Comparison of ENCODE assay signal across 8 mouse cellular contexts in genomic region chr4:141767353-141768036, GRCm38 (mm10). TPM values are rescaled to one million over a fixed set of nuclear protein-coding genes. Genes with fewer than 3 reads are reported as not detected.
A peak's percentile ranks its signal among the peaks of the same experiment; 100 is the strongest.
DNase-seq lines count a peak whose midpoint lies in the region; ATAC-seq lines count a peak whose summit lies in the region.

No protein-coding gene starts in this region.

- intact Hi-C loops in left cerebral cortex, postnatal 4 days (cut with DNase I), result no loop called here
- intact Hi-C loops in left cerebral cortex, postnatal 14 days (cut with DNase I), result loop anchor here (5.0 kb wide), 1 partner anchor 45 kb away; the partner anchor contains the start of gene Ddi2

- H3K4me3 ChIP-seq in heart, embryonic 10.5 days, result peak overlapping the region; percentile 16; the same call in 1 of the 2 replicates
- no peak overlapping the region for H3K4me3 ChIP-seq in limb, embryonic 13.5 days
- no peak overlapping the region for H3K4me3 ChIP-seq in neural tube, embryonic 14.5 days (ENCODE audit: low read depth, low read length)

- H3K27me3 ChIP-seq in heart, embryonic 10.5 days (ENCODE audit: insufficient read depth, poor library complexity, severe bottlenecking), result no peaks in the 10 kb centered on the region
- H3K27me3 ChIP-seq in limb, embryonic 13.5 days, result no peaks in the 10 kb centered on the region
- no peaks in the 10 kb centered on the region for H3K27me3 ChIP-seq in neural tube, embryonic 14.5 days (ENCODE audit: control insufficient read depth, insufficient read depth, low read length)

- H3K36me3 ChIP-seq in heart, embryonic 10.5 days, result peaks cover 92% of the 10 kb centered on the region
- peaks cover 96% of the 10 kb centered on the region for H3K36me3 ChIP-seq in limb, embryonic 13.5 days
- peaks cover 45% of the 10 kb centered on the region for H3K36me3 ChIP-seq in neural tube, embryonic 14.5 days (ENCODE audit: control insufficient read depth, insufficient read depth, low read length)

- H3K4me2 ChIP-seq in limb, embryonic 13.5 days (replicated peaks), result peak overlapping the region; percentile 41
- no peak overlapping the region for H3K4me2 ChIP-seq in neural tube, embryonic 14.5 days (ENCODE audit: low read depth, low read length)

- peak; percentile 77 for DNase-seq in left cerebral cortex, postnatal 4 days
- DNase-seq in left cerebral cortex, postnatal 14 days (ENCODE audit: low spot score in 2 of 2), result no peak
- DNase-seq in c-Kit-positive CD71-positive TER-119-positive erythroid progenitor cells, embryonic 14.5 days (ENCODE audit: low spot score), result peak; percentile 70
- DNase-seq in heart, embryonic 10.5 days (ENCODE audit: low spot score), result peak; percentile 90
- DNase-seq in adrenal gland, adult (ENCODE audit: inconsistent age in 2 of 2, low spot score in 1 of 2), result no peak
- DNase-seq in thymus, postnatal 10 days (ENCODE audit: low spot score in 2 of 2), result no peak

- H3K4me1 ChIP-seq in heart, embryonic 10.5 days, result peaks cover 24% of the 10 kb centered on the region
- H3K4me1 ChIP-seq in limb, embryonic 13.5 days, result peaks cover 22% of the 10 kb centered on the region
- H3K4me1 ChIP-seq in neural tube, embryonic 14.5 days (ENCODE audit: control insufficient read depth, insufficient read depth, low read length), result peaks cover 6% of the 10 kb centered on the region; the same call in 1 of the 2 replicates

- peak overlapping the region; percentile 72; the same call in 1 of the 2 replicates for H3K27ac ChIP-seq in heart, embryonic 10.5 days
- peak overlapping the region; percentile 90 for H3K27ac ChIP-seq in limb, embryonic 13.5 days
- H3K27ac ChIP-seq in neural tube, embryonic 14.5 days (ENCODE audit: low read depth, low read length), result peak overlapping the region; percentile 64

- no peak overlapping the region; the same call in 1 of the 2 replicates for H3K9ac ChIP-seq in limb, embryonic 13.5 days
- H3K9ac ChIP-seq in neural tube, embryonic 14.5 days (replicated peaks; ENCODE audit: low read depth, low read length), result no peak overlapping the region

- ATAC-seq in limb, embryonic 13.5 days (ENCODE audit: low FRiP score, low read depth), result no peak; the same call in 1 of the 2 replicates
- ATAC-seq in neural tube, embryonic 14.5 days (ENCODE audit: low read depth), result peak; percentile 39; the same call in 1 of the 2 replicates

- 41% methylated on average over 19 of the region's 19 CpGs for WGBS in heart, embryonic 10.5 days
- 77% methylated on average over 19 of the region's 19 CpGs for WGBS in limb, embryonic 13.5 days
- WGBS in neural tube, embryonic 14.5 days, result 70% methylated on average over 19 of the region's 19 CpGs

- H3K9me3 ChIP-seq in heart, embryonic 10.5 days, result no peaks in the 10 kb centered on the region
- no peaks in the 10 kb centered on the region for H3K9me3 ChIP-seq in limb, embryonic 13.5 days
- no peaks in the 10 kb centered on the region for H3K9me3 ChIP-seq in neural tube, embryonic 14.5 days (ENCODE audit: control insufficient read depth, low read length)

RNA-seq across cellular contexts. Expression of gene Agmat, which starts 21.0 kb away (rescaled TPM):
- not detected for total RNA-seq in left cerebral cortex, postnatal 4 days (2021)
- total RNA-seq in left cerebral cortex, postnatal 14 days (2021), result under 1 TPM in 1 of 2 experiments, not detected in 1; 0.40 TPM
- polyA plus RNA-seq in heart, embryonic 10.5 days (2016; fragmentation: Nextera tagmentation; extraction: Ambion mirVana), result 1.2 and 3.5 TPM in 2 replicates
- 0.13 TPM in 1 of 2 replicates, not detected in the other for polyA plus RNA-seq in limb, embryonic 13.5 days (2015; fragmentation: Nextera tagmentation; extraction: Ambion mirVana)
- polyA plus RNA-seq in neural tube, embryonic 14.5 days (2014; fragmentation: Nextera tagmentation; extraction: Ambion mirVana), result not detected in 2 replicates

RNA-seq across cellular contexts. Expression of gene Dnajc16, which starts 23.2 kb away (rescaled TPM):
- total RNA-seq in left cerebral cortex, postnatal 4 days (2021), result 10 to 100 TPM; 22.4 to 27.9 TPM
- total RNA-seq in left cerebral cortex, postnatal 14 days (2021), result 10 to 100 TPM; 30.5 to 30.7 TPM
- 5.0 and 5.4 TPM in 2 replicates for polyA plus RNA-seq in heart, embryonic 10.5 days (2016; fragmentation: Nextera tagmentation; extraction: Ambion mirVana)
- polyA plus RNA-seq in limb, embryonic 13.5 days (2015; fragmentation: Nextera tagmentation; extraction: Ambion mirVana), result 3.4 and 3.6 TPM in 2 replicates
- polyA plus RNA-seq in neural tube, embryonic 14.5 days (2014; fragmentation: Nextera tagmentation; extraction: Ambion mirVana), result 5.8 and 6.4 TPM in 2 replicates

RNA-seq across cellular contexts. Expression of gene Casp9, which starts 25.9 kb away (rescaled TPM):
- total RNA-seq in left cerebral cortex, postnatal 4 days (2021), result 10 to 100 TPM; 26.9 to 29.7 TPM
- 10 to 100 TPM; 19.4 to 21.8 TPM for total RNA-seq in left cerebral cortex, postnatal 14 days (2021)
- 21.4 and 22.5 TPM in 2 replicates for polyA plus RNA-seq in heart, embryonic 10.5 days (2016; fragmentation: Nextera tagmentation; extraction: Ambion mirVana)
- 17.1 and 17.2 TPM in 2 replicates for polyA plus RNA-seq in limb, embryonic 13.5 days (2015; fragmentation: Nextera tagmentation; extraction: Ambion mirVana)
- polyA plus RNA-seq in neural tube, embryonic 14.5 days (2014; fragmentation: Nextera tagmentation; extraction: Ambion mirVana), result 17.3 and 18.2 TPM in 2 replicates

RNA-seq across cellular contexts. Expression of gene Ddi2, which starts 44.3 kb away (rescaled TPM):
- 10 to 100 TPM; 26.3 to 26.7 TPM for total RNA-seq in left cerebral cortex, postnatal 4 days (2021)
- 10 to 100 TPM; 32.5 to 33.6 TPM for total RNA-seq in left cerebral cortex, postnatal 14 days (2021)
- polyA plus RNA-seq in heart, embryonic 10.5 days (2016; fragmentation: Nextera tagmentation; extraction: Ambion mirVana), result 21.4 and 21.5 TPM in 2 replicates
- 21.8 and 23.4 TPM in 2 replicates for polyA plus RNA-seq in limb, embryonic 13.5 days (2015; fragmentation: Nextera tagmentation; extraction: Ambion mirVana)
- 11.5 and 15.2 TPM in 2 replicates for polyA plus RNA-seq in neural tube, embryonic 14.5 days (2014; fragmentation: Nextera tagmentation; extraction: Ambion mirVana)

RNA-seq across cellular contexts. Expression of gene Cela2a, which starts 58.5 kb away (rescaled TPM):
- total RNA-seq in left cerebral cortex, postnatal 4 days (2021), result not detected
- not detected for total RNA-seq in left cerebral cortex, postnatal 14 days (2021)
- polyA plus RNA-seq in heart, embryonic 10.5 days (2016; fragmentation: Nextera tagmentation; extraction: Ambion mirVana), result not detected in 2 replicates
- polyA plus RNA-seq in limb, embryonic 13.5 days (2015; fragmentation: Nextera tagmentation; extraction: Ambion mirVana), result 0.20 TPM in 1 of 2 replicates, not detected in the other
- polyA plus RNA-seq in neural tube, embryonic 14.5 days (2014; fragmentation: Nextera tagmentation; extraction: Ambion mirVana), result not detected in 2 replicates

Comparison
In these comparisons a context has a peak if more than half of its experiments do, and no peak if none do; other contexts are left out.
1. DNase-seq: peak in left cerebral cortex, postnatal 4 days (single experiment), c-Kit-positive CD71-positive TER-119-positive erythroid progenitor cells, embryonic 14.5 days (single experiment) and heart, embryonic 10.5 days (single experiment); none in left cerebral cortex, postnatal 14 days (0 of 2), adrenal gland, adult (0 of 2) and thymus, postnatal 10 days (0 of 2).
2. Peak in every context shown above with its lines, with median percentiles within 50 percentile points of each other: H3K27ac ChIP-seq.